Mouse (Mus musculus): Measurements from ENCODE around the gene Mybpc2. TPM values are rescaled to one million over a fixed set of nuclear protein-coding genes. Genes with fewer than 3 reads are reported as not detected.

Gene Mybpc2
- polyA plus RNA-seq, 1 experiment from 2014 or later, result 0.35 TPM

DNA sequence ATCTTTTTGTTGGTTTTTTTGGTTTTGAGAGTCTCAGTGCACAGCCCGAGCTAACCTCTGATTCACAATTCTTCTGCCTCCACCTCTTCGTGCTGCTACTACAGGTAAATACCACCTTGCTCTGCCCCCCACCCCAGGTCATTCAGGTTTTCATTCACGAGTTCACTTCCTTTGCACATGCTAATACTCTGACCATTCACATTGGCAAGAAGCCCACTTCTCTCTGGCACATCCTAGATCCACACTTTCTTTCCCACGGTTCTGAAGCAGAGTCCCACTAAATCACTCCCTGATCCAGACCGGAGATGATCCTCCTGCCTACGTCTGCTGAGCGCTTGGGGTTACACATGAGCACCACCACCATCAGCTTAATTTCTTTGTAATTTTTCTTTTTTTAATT, 29.4 kb downstream of the Mybpc2 start:
- H3K36me3 ChIP-seq (replicated peaks; ENCODE audit: insufficient read depth, low read length), result peaks cover 25% of the 10 kb centered on the region
- H3K27ac ChIP-seq (ENCODE audit: low read depth), result no peak overlapping the region
- 80% methylated on average over 7 of the region's 7 CpGs for WGBS (ENCODE audit: insufficient replicate concordance)
- peak overlapping the region; percentile 70 for H3K9ac ChIP-seq (replicated peaks)
- H3K9me3 ChIP-seq (ENCODE audit: low read length), result no peaks in the 10 kb centered on the region
- H3K4me3 ChIP-seq (ENCODE audit: low read depth, low read length), result peak overlapping the region; percentile 60
- no peak for ATAC-seq
- H3K27me3 ChIP-seq (ENCODE audit: insufficient read depth, low read length), result no peaks in the 10 kb centered on the region
- DNase-seq, result peak; percentile 11
- TF ChIP-seq EP300 (IDR thresholded peaks at IDR 0.05; ENCODE audit: low read depth) (no peak), CTCF (IDR thresholded peaks at IDR 0.05; ENCODE audit: low read depth) (no peak)
- H3K4me2 ChIP-seq (ENCODE audit: low read depth, low read length), result peak overlapping the region; percentile 81
- H3K4me1 ChIP-seq (ENCODE audit: insufficient read depth), result peaks cover 24% of the 10 kb centered on the region

DNA sequence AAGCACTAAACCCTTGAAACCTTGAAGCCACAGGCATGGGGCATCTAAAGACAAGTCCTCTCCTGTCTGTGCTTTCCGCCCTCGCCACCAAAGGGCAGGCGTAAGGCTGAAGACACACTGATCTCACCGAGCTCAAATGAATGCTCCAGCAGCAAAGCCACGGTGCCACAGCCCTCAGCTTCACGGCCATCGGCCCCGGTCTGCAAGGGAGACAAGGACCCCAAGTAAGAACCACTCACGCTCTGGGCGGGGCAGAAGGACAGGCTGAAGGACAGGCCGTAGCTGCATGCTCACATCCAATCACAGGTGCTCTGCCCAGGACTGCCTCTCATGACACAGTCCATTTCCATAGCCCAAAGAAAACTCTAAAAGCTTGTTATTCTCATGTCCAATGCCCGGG, 29.8 kb downstream of the Mybpc2 start:
- Histone ChIP-seq H3K4me2 (ENCODE audit: low read depth, low read length) (0 out of 2 replicates have a peak overlapping the region, but pooled peaks have one; percentile 81), H3K27ac (ENCODE audit: low read depth) (no peak overlapping the region), H3K4me1 (ENCODE audit: insufficient read depth) (peaks cover 24% of the 10 kb centered on the region), H3K4me3 (ENCODE audit: low read depth, low read length) (no peak overlapping the region), H3K27me3 (ENCODE audit: insufficient read depth, low read length) (no peaks in the 10 kb centered on the region), H3K9ac (replicated peaks) (no peak overlapping the region), H3K36me3 (replicated peaks; ENCODE audit: insufficient read depth, low read length) (peaks cover 25% of the 10 kb centered on the region), H3K9me3 (ENCODE audit: low read length) (no peaks in the 10 kb centered on the region)
- DNase-seq (peak; percentile 14), ATAC-seq (no peak)
- WGBS (ENCODE audit: insufficient replicate concordance), result 86% methylated on average over 12 of the region's 12 CpGs
- TF ChIP-seq CTCF (IDR thresholded peaks at IDR 0.05; ENCODE audit: low read depth) (no peak), EP300 (IDR thresholded peaks at IDR 0.05; ENCODE audit: low read depth) (no peak)

GRCm38 (mm10) chr7:44492166-44492826, 32.2 kb downstream of the Mybpc2 start:
- Histone ChIP-seq H3K27ac (ENCODE audit: low read depth) (no peak overlapping the region), H3K9ac (replicated peaks) (no peak overlapping the region), H3K27me3 (ENCODE audit: insufficient read depth, low read length) (no peaks in the 10 kb centered on the region), H3K4me2 (ENCODE audit: low read depth, low read length) (no peak overlapping the region), H3K9me3 (ENCODE audit: low read length) (no peaks in the 10 kb centered on the region), H3K4me1 (ENCODE audit: insufficient read depth) (peaks cover 20% of the 10 kb centered on the region), H3K4me3 (ENCODE audit: low read depth, low read length) (no peak overlapping the region), H3K36me3 (replicated peaks; ENCODE audit: insufficient read depth, low read length) (peaks cover 26% of the 10 kb centered on the region)
- no peak for ATAC-seq
- no peak for TF ChIP-seq CTCF (IDR thresholded peaks at IDR 0.05; ENCODE audit: low read depth)
- no peak for TF ChIP-seq EP300 (IDR thresholded peaks at IDR 0.05; ENCODE audit: low read depth)
- WGBS (ENCODE audit: insufficient replicate concordance), result 89% methylated on average over 21 of the region's 21 CpGs
- peak; percentile 13 for DNase-seq

DNA sequence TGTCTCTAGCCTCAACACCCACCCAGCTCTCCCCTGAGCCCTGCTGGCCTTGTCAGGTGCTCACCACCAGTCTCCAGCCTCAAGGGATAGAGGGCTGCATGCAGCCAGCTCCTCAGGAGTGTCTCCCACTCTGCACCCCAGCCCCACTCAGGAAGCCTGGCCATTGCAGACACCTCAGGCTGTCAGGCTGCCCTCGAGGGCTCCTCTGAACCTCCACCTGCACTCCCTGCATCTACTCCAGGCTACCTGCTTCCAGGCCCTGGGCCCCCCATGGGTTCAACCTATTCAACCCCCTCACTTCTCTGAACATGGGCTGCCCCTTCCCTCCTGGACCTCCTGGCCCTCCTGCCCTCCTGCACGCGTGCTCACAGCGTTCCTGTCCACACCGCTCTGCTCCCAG, 33.1 kb downstream of the Mybpc2 start:
- H3K36me3 ChIP-seq (replicated peaks; ENCODE audit: insufficient read depth, low read length), result peaks cover 26% of the 10 kb centered on the region
- H3K4me2 ChIP-seq (ENCODE audit: low read depth, low read length), result no peak overlapping the region
- H3K9me3 ChIP-seq (ENCODE audit: low read length), result no peaks in the 10 kb centered on the region
- H3K9ac ChIP-seq (replicated peaks), result no peak overlapping the region
- ATAC-seq (no peak), DNase-seq (peak; percentile 14)
- H3K27me3 ChIP-seq (ENCODE audit: insufficient read depth, low read length), result no peaks in the 10 kb centered on the region
- no peak for TF ChIP-seq CTCF (IDR thresholded peaks at IDR 0.05; ENCODE audit: low read depth)
- TF ChIP-seq EP300 (IDR thresholded peaks at IDR 0.05; ENCODE audit: low read depth), result no peak
- H3K4me3 ChIP-seq (ENCODE audit: low read depth, low read length), result no peak overlapping the region
- WGBS (ENCODE audit: insufficient replicate concordance), result 97% methylated on average over 5 of the region's 5 CpGs
- no peak overlapping the region for H3K27ac ChIP-seq (ENCODE audit: low read depth)
- peaks cover 12% of the 10 kb centered on the region for H3K4me1 ChIP-seq (ENCODE audit: insufficient read depth)

- ATAC-seq, result no peak
- peak; percentile 12 for DNase-seq
- Histone ChIP-seq H3K4me3 (ENCODE audit: low read depth, low read length) (no peak overlapping the region), H3K9me3 (ENCODE audit: low read length) (no peaks in the 10 kb centered on the region), H3K27me3 (ENCODE audit: insufficient read depth, low read length) (no peaks in the 10 kb centered on the region), H3K27ac (ENCODE audit: low read depth) (no peak overlapping the region), H3K4me1 (ENCODE audit: insufficient read depth) (peaks cover 6% of the 10 kb centered on the region), H3K9ac (replicated peaks) (no peak overlapping the region), H3K36me3 (replicated peaks; ENCODE audit: insufficient read depth, low read length) (peaks cover 26% of the 10 kb centered on the region), H3K4me2 (ENCODE audit: low read depth, low read length) (no peak overlapping the region)
- no peak for TF ChIP-seq EP300 (IDR thresholded peaks at IDR 0.05; ENCODE audit: low read depth)
- no peak for TF ChIP-seq CTCF (IDR thresholded peaks at IDR 0.05; ENCODE audit: low read depth)
- WGBS (ENCODE audit: insufficient replicate concordance), result 73% methylated on average over 4 of the region's 4 CpGs
These were observed 34.2 kb downstream of the Mybpc2 start for GRCm38 (mm10) chr7:44490281-44490680.

GRCm38 (mm10) chr7:44488545-44488944, 35.9 kb downstream of the Mybpc2 start:
- Histone ChIP-seq H3K27me3 (ENCODE audit: insufficient read depth, low read length) (no peaks in the 10 kb centered on the region), H3K4me2 (ENCODE audit: low read depth, low read length) (no peak overlapping the region), H3K9ac (replicated peaks) (no peak overlapping the region), H3K9me3 (ENCODE audit: low read length) (no peaks in the 10 kb centered on the region), H3K27ac (ENCODE audit: low read depth) (no peak overlapping the region), H3K36me3 (replicated peaks; ENCODE audit: insufficient read depth, low read length) (peaks cover 26% of the 10 kb centered on the region), H3K4me3 (ENCODE audit: low read depth, low read length) (no peak overlapping the region), H3K4me1 (ENCODE audit: insufficient read depth) (no peaks in the 10 kb centered on the region)
- ATAC-seq (no peak), DNase-seq (no peak)
- WGBS (ENCODE audit: insufficient replicate concordance), result 82% methylated on average over 8 of the region's 8 CpGs
- TF ChIP-seq CTCF (IDR thresholded peaks at IDR 0.05; ENCODE audit: low read depth) (no peak), EP300 (IDR thresholded peaks at IDR 0.05; ENCODE audit: low read depth) (no peak)

Measured in liver, postnatal 0 days (tissue).